Mouse (Mus musculus): ENCODE data around the gene Napepld.

DNA sequence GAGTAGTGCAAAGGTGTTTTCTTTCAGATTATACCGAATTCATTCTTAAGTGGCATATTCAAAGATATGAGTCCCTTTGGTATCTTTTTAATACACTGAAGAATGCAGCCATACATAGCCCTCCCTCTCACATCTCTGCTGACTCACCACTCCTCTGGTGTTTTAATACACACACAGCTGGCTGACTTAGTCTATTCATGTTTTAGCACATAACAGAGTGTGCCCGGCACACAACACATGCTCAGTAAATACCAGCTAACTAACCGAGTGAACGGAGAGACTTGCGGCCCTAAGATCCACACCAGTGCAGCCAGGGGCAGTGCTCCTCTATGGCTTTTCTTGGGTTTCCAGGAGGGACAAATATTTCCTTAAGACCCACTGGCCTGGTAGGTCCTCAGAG is 20.3 kb downstream of the Napepld start:
- TF ChIP-seq CTCF (IDR thresholded peaks at IDR 0.05; ENCODE audit: borderline replicate concordance, extremely low read depth, insufficient read depth, insufficient read length) (no peak), POLR2A (IDR thresholded peaks at IDR 0.05; ENCODE audit: borderline replicate concordance, extremely low read depth, insufficient read depth, insufficient read length, poor library complexity, severe bottlenecking) (no peak)

Measured in brain, embryonic 14.5 days (tissue).